Mouse (Mus musculus) intestine, embryonic 14.5 days (tissue): Measurements from ENCODE around the gene Ankrd39. TPM values are rescaled to one million over a fixed set of nuclear protein-coding genes. Genes with fewer than 3 reads are reported as not detected.

Experiments
- ATAC-seq: fragments of 200-750 bp; cut with Nextera tagmentation; replicated peaks from 2 replicates; pipeline ENCODE4 v1.8.0; 2017; ENCODE audit warnings: low read depth, moderate number of reproducible peaks, moderate TSS enrichment, moderate library complexity; ENCODE audit not compliant: low FRiP score, low TSS enrichment
- DNase-seq: peaks from one replicate; pipeline ENCODE4 v3.0.0-alpha.2; 2018; ENCODE audit warnings: low spot score
- H3K27ac ChIP-seq: fragments of 300-500 bp; sonication (generic); 2 replicates; pipeline ENCODE4 v1.5.1; 2014; ENCODE audit warnings: low read depth, mild to moderate bottlenecking, control low read depth
- H3K27me3 ChIP-seq: fragments of 300-500 bp; sonication (generic); replicated peaks from 2 replicates; pipeline ENCODE4 v1.6.1; 2014; ENCODE audit warnings: low read length, control low read depth; ENCODE audit not compliant: control insufficient read depth, insufficient read depth
- H3K36me3 ChIP-seq: fragments of 300-500 bp; sonication (generic); 2 replicates; pipeline ENCODE4 v1.6.1; 2014; ENCODE audit warnings: low read length, control low read depth; ENCODE audit not compliant: control insufficient read depth, insufficient read depth
- H3K4me1 ChIP-seq: fragments of 300-500 bp; sonication (generic); replicated peaks from 2 replicates; pipeline ENCODE4 v1.6.1; 2014; ENCODE audit warnings: low read length, control low read depth, mixed read lengths; ENCODE audit not compliant: control insufficient read depth, insufficient read depth
- H3K4me2 ChIP-seq: fragments of 300-500 bp; sonication (generic); 2 replicates; pipeline ENCODE4 v1.6.1; 2014; ENCODE audit warnings: low read length
- H3K4me3 ChIP-seq: fragments of 300-500 bp; sonication (generic); 2 replicates; pipeline ENCODE4 v1.5.1; 2014; ENCODE audit warnings: low read depth, low read length, control low read depth, mixed read lengths
- H3K9ac ChIP-seq: fragments of 300-500 bp; sonication (generic); 2 replicates; pipeline ENCODE4 v1.6.1; 2014; ENCODE audit warnings: mild to moderate bottlenecking, low read length
- H3K9me3 ChIP-seq: fragments of 300-500 bp; sonication (generic); 2 replicates; pipeline ENCODE4 v1.6.1; 2016; ENCODE audit warnings: low read length, control low read depth; ENCODE audit not compliant: control insufficient read depth
- WGBS: fragments of 180-500 bp; shearing (Covaris S2); extraction: QIAGEN DNeasy Blood & Tissue Kit; methylation state at CpG from one replicate; pipeline ENCODE4 v1.1.7; 2014; 5-methylcytosine and 5-hydroxymethylcytosine counted together
- polyA plus RNA-seq: library from polyadenylated mRNA; unstranded; fragments of >200 nt; fragmentation: Nextera tagmentation; extraction: Ambion mirVana; gene quantifications from 2 replicates; pipeline ENCODE4 v1.2.1, GENCODE M21; 2014

Gene Ankrd39
- polyA plus RNA-seq, 1 experiment from 2014 or later, result 25.7 TPM

GRCm38 (mm10) chr1:36567818-36568603 lies 20.8 kb upstream of the Ankrd39 start:
- DNase-seq, result no peak
- H3K4me3 ChIP-seq, result no peak overlapping the region
- no peaks in the 10 kb centered on the region for H3K27me3 ChIP-seq
- H3K9me3 ChIP-seq, result no peaks in the 10 kb centered on the region
- peak overlapping the region; percentile 7; the same call in 1 of the 2 replicates for H3K4me2 ChIP-seq
- ATAC-seq, result no peak
- no peak overlapping the region for H3K9ac ChIP-seq
- H3K4me1 ChIP-seq, result peaks cover 27% of the 10 kb centered on the region
- no peaks in the 10 kb centered on the region for H3K36me3 ChIP-seq
- WGBS, result 45% methylated on average over 21 of the region's 21 CpGs
- peak overlapping the region; percentile 49; the same call in 1 of the 2 replicates for H3K27ac ChIP-seq

DNA sequence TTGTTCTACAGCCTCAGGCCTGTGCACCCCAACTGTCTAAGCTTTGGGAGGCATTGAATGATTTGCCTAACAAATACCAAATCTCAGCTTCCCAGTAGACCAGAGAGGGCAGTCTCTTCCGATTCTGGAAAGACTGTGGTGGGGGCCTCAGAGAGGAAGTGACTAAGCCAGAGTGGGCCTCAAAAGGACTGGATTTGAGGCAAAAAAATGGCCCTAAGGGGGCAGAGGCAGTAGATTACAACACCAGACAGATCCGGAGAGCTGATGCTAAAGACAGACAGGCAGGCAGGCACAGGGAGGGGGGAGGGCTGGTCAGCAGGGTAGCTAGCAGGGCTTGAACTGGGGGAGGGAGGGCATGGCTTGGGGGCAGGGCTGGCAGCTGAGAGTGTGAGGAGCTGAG lies 19.2 kb upstream of the Ankrd39 start:
- 28% methylated on average over 2 of the region's 2 CpGs for WGBS
- Histone ChIP-seq H3K36me3 (no peaks in the 10 kb centered on the region), H3K27ac (no peak overlapping the region), H3K4me2 (no peak overlapping the region), H3K9me3 (no peaks in the 10 kb centered on the region), H3K4me1 (peaks cover 31% of the 10 kb centered on the region), H3K4me3 (no peak overlapping the region), H3K27me3 (no peaks in the 10 kb centered on the region), H3K9ac (no peak overlapping the region)
- DNase-seq (no peak), ATAC-seq (no peak)

DNA sequence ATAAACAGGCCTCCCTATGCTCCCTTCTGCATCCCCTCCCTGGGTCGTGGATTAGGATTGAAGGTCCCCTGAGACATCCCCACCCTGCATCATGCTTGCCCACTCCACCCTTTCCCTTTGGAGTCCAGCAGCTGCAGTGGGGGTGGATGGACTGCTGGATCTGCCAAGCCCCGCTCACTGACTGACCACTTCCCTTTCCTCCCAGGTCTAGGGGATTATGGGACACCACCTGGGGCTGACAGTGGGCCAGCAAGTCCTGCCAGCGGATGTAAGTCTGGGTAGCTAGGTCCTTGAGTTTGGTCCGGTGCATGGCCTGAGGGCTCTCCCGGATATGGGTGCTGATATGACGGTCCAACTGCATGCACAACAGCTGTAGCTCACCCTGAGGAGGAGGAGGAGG lies 16.9 kb upstream of the Ankrd39 start:
- Histone ChIP-seq H3K27me3 (no peaks in the 10 kb centered on the region), H3K9me3 (no peaks in the 10 kb centered on the region), H3K9ac (no peak overlapping the region), H3K36me3 (no peaks in the 10 kb centered on the region), H3K4me1 (peaks cover 22% of the 10 kb centered on the region), H3K4me3 (no peak overlapping the region), H3K4me2 (no peak overlapping the region), H3K27ac (no peak overlapping the region)
- 60% methylated on average over 6 of the region's 6 CpGs for WGBS
- DNase-seq (no peak), ATAC-seq (no peak)

GRCm38 (mm10) chr1:36563632-36564031 lies 16.4 kb upstream of the Ankrd39 start:
- Histone ChIP-seq H3K27ac (no peak overlapping the region), H3K9me3 (no peaks in the 10 kb centered on the region), H3K4me1 (peaks cover 26% of the 10 kb centered on the region), H3K27me3 (no peaks in the 10 kb centered on the region), H3K9ac (no peak overlapping the region), H3K36me3 (no peaks in the 10 kb centered on the region), H3K4me3 (no peak overlapping the region), H3K4me2 (no peak overlapping the region)
- DNase-seq (no peak), ATAC-seq (no peak)
- 61% methylated on average over 4 of the region's 4 CpGs for WGBS

- no peak for ATAC-seq
- 81% methylated on average over 2 of the region's 2 CpGs for WGBS
- peaks cover 26% of the 10 kb centered on the region for H3K4me1 ChIP-seq
These were observed 16.0 kb upstream of the Ankrd39 start for GRCm38 (mm10) chr1:36563197-36563596.

DNA sequence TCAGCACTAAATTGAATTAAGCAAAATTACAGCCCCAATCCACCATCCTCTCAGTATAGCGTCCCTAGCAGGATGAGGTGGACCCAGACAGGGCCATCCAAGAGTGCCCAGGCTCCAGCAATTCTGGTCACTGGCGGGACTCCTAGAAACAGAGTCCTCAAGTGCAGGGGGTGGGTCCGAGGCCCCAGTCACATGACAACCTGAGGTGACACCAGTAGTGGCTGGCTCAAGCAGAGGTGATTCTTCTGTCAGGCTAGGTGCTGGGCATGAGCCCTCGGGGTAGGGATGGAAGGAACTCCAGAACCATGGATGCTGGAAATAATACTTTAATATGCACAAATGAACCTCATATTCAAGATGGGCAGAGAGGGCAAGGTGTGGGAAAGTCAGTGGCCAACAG lies 15.1 kb upstream of the Ankrd39 start:
- Histone ChIP-seq H3K9ac (no peak overlapping the region), H3K4me3 (no peak overlapping the region), H3K27ac (no peak overlapping the region), H3K4me1 (peaks cover 19% of the 10 kb centered on the region; the same call in 1 of the 2 replicates), H3K36me3 (no peaks in the 10 kb centered on the region), H3K27me3 (no peaks in the 10 kb centered on the region), H3K4me2 (no peak overlapping the region), H3K9me3 (no peaks in the 10 kb centered on the region)
- ATAC-seq (no peak), DNase-seq (no peak)
- 62% methylated on average over 4 of the region's 4 CpGs for WGBS

More at GRCm38 (mm10) chr1:36563197-36563596, 16.0 kb upstream of the Ankrd39 start:
- Histone ChIP-seq H3K27ac (no peak overlapping the region), H3K4me3 (no peak overlapping the region), H3K36me3 (no peaks in the 10 kb centered on the region), H3K4me2 (no peak overlapping the region), H3K27me3 (no peaks in the 10 kb centered on the region), H3K9me3 (no peaks in the 10 kb centered on the region), H3K9ac (no peak overlapping the region)
- DNase-seq, result no peak

DNA sequence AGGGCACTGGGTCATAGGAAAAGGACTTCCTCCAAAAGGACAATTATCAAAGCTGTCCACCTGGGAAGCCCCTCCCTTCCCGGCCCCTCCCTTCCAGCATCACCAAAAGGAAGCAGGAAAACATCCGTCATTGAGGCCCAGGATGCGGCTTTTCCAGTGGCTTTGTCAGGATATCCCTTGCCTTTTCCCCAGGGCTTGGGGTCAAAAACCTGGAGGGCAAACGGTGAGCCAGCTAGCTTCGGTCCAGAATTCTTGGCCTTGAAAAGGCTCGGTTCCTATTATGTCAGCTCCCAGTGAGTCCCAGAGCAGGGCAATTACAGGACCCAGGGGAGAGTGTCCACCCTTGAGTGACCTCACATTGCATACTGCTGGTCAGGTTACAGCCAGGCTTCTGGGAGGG lies 13.7 kb upstream of the Ankrd39 start:
- Histone ChIP-seq H3K27ac (no peak overlapping the region), H3K4me3 (no peak overlapping the region)

GRCm38 (mm10) chr1:36559888-36560287 lies 12.6 kb upstream of the Ankrd39 start:
- no peak overlapping the region for H3K27ac ChIP-seq
- ATAC-seq (no peak), DNase-seq (no peak)
- H3K4me1 ChIP-seq, result peaks cover 31% of the 10 kb centered on the region
- no peaks in the 10 kb centered on the region for H3K9me3 ChIP-seq
- no peak overlapping the region for H3K9ac ChIP-seq
- no peak overlapping the region for H3K4me2 ChIP-seq
- no peaks in the 10 kb centered on the region for H3K27me3 ChIP-seq
- no peak overlapping the region for H3K4me3 ChIP-seq
- 55% methylated on average over 5 of the region's 5 CpGs for WGBS
- peaks cover 7% of the 10 kb centered on the region for H3K36me3 ChIP-seq

More for the DNA sequence above, 13.7 kb upstream of the Ankrd39 start:
- Histone ChIP-seq H3K4me1 (peaks cover 21% of the 10 kb centered on the region), H3K36me3 (no peaks in the 10 kb centered on the region), H3K9ac (no peak overlapping the region), H3K9me3 (no peaks in the 10 kb centered on the region), H3K4me2 (no peak overlapping the region), H3K27me3 (no peaks in the 10 kb centered on the region)
- ATAC-seq (no peak), DNase-seq (no peak)
- WGBS, result 55% methylated on average over 6 of the region's 6 CpGs

- H3K9me3 ChIP-seq, result no peaks in the 10 kb centered on the region
- no peak overlapping the region for H3K27ac ChIP-seq
- peak overlapping the region; percentile 87 for H3K4me2 ChIP-seq
- 24% methylated on average over 4 of the region's 4 CpGs for WGBS
- H3K27me3 ChIP-seq, result no peaks in the 10 kb centered on the region
- no peak overlapping the region for H3K9ac ChIP-seq
- DNase-seq, result no peak
- H3K4me3 ChIP-seq, result no peak overlapping the region
- H3K36me3 ChIP-seq, result peaks cover 13% of the 10 kb centered on the region
- no peak for ATAC-seq
- peaks cover 37% of the 10 kb centered on the region for H3K4me1 ChIP-seq
These were observed 12.0 kb upstream of the Ankrd39 start for GRCm38 (mm10) chr1:36559256-36559655.
